Mouse (Mus musculus) kidney, embryonic 16.5 days (tissue): ENCODE results near the gene Sord. TPM values are rescaled to one million over a fixed set of nuclear protein-coding genes. Genes with fewer than 3 reads are reported as not detected.

Experiments
- ATAC-seq: fragments of 200-750 bp; cut with Nextera tagmentation; 2 replicates; pipeline ENCODE4 v1.8.0; 2017; ENCODE audit warnings: moderate TSS enrichment; ENCODE audit not compliant: low FRiP score, low TSS enrichment
- H3K27ac ChIP-seq: fragments of 300-500 bp; sonication (generic); 2 replicates; pipeline ENCODE4 v1.5.1; 2014; ENCODE audit warnings: low read length
- H3K27me3 ChIP-seq: fragments of 300-500 bp; sonication (generic); 2 replicates; pipeline ENCODE4 v1.6.1; 2014; ENCODE audit warnings: low read length, control low read depth, mixed read lengths; ENCODE audit not compliant: insufficient read depth
- H3K36me3 ChIP-seq: fragments of 300-500 bp; sonication (generic); 2 replicates; pipeline ENCODE4 v1.6.1; 2014; ENCODE audit warnings: low read length, control low read depth, mixed read lengths; ENCODE audit not compliant: insufficient read depth
- H3K4me1 ChIP-seq: fragments of 300-500 bp; sonication (generic); 2 replicates; pipeline ENCODE4 v1.6.1; 2014; ENCODE audit warnings: low read length, control low read depth, mixed read lengths; ENCODE audit not compliant: insufficient read depth
- H3K4me2 ChIP-seq: fragments of 300-500 bp; sonication (generic); replicated peaks from 2 replicates; pipeline ENCODE4 v1.6.1; 2014; ENCODE audit warnings: low read depth, low read length
- H3K4me3 ChIP-seq: fragments of 300-500 bp; sonication (generic); 2 replicates; pipeline ENCODE4 v1.5.1; 2014; ENCODE audit warnings: mild to moderate bottlenecking, low read length
- H3K9ac ChIP-seq: fragments of 300-500 bp; sonication (generic); replicated peaks from 2 replicates; pipeline ENCODE4 v1.6.1; 2014; ENCODE audit warnings: low read length
- H3K9me3 ChIP-seq: fragments of 300-500 bp; sonication (generic); 2 replicates; pipeline ENCODE4 v1.6.1; 2016; ENCODE audit warnings: low read length, control low read depth
- WGBS: fragments of 180-500 bp; shearing (Covaris S2); extraction: QIAGEN DNeasy Blood & Tissue Kit; methylation state at CpG from one replicate; pipeline ENCODE4 v1.1.7; 2014; 5-methylcytosine and 5-hydroxymethylcytosine counted together
- polyA plus RNA-seq: library from polyadenylated mRNA; unstranded; fragments of >200 nt; fragmentation: Nextera tagmentation; extraction: Ambion mirVana; gene quantifications from 2 replicates; pipeline ENCODE4 v1.2.1, GENCODE M21; 2015

Gene Sord
- polyA plus RNA-seq, result 62.2 and 62.4 TPM in 2 replicates

- H3K36me3 ChIP-seq, result no peaks in the 10 kb centered on the region
- peak within 1 kb of the TSS; percentile 69 for H3K9ac ChIP-seq
- H3K4me1 ChIP-seq, result 0 out of 2 replicates have a peak, but pooled peaks cover 4% of the 10 kb centered on the region
- WGBS, result 1% methylated on average over 34 of the region's 35 CpGs
- H3K27ac ChIP-seq, result peak within 1 kb of the TSS; percentile 72
- no peaks in the 10 kb centered on the region for H3K9me3 ChIP-seq
- peak; percentile 97 for ATAC-seq
- peak within 1 kb of the TSS; percentile 93 for H3K4me2 ChIP-seq
- H3K4me3 ChIP-seq, result peak within 1 kb of the TSS; percentile 71
- no peaks in the 10 kb centered on the region for H3K27me3 ChIP-seq
Observed at GRCm38 (mm10) chr2:122234611-122235288, at the start of gene Sord. Gene Sord (plus strand): TSS chr2:122234749.

GRCm38 (mm10) chr2:122185086-122185485 is 49.5 kb upstream of the Sord start:
- H3K4me3 ChIP-seq, result no peak overlapping the region
- 0 out of 2 replicates have a peak, but pooled peaks cover 3% of the 10 kb centered on the region for H3K9me3 ChIP-seq
- H3K36me3 ChIP-seq, result no peaks in the 10 kb centered on the region
- H3K27me3 ChIP-seq, result no peaks in the 10 kb centered on the region
- H3K9ac ChIP-seq, result no peak overlapping the region
- no peak for ATAC-seq
- no peak overlapping the region for H3K4me2 ChIP-seq
- 83% methylated on average over 4 of the region's 4 CpGs for WGBS
- no peak overlapping the region for H3K27ac ChIP-seq
- H3K4me1 ChIP-seq, result no peaks in the 10 kb centered on the region

GRCm38 (mm10) chr2:122186106-122186505 is 48.4 kb upstream of the Sord start, which contains the start of the genes Patl2 and Terb2:
Gene Patl2 (minus strand): TSS chr2:122186189.
Gene Terb2 (plus strand): TSS chr2:122186272.
- Histone ChIP-seq H3K4me2 (no peak within 1 kb of the TSS), H3K9me3 (0 out of 2 replicates have a peak, but pooled peaks cover 3% of the 10 kb centered on the region), H3K4me3 (no peak within 1 kb of the TSS), H3K27ac (no peak within 1 kb of the TSS), H3K9ac (no peak within 1 kb of the TSS), H3K27me3 (no peaks in the 10 kb centered on the region), H3K36me3 (no peaks in the 10 kb centered on the region), H3K4me1 (no peaks in the 10 kb centered on the region)
- ATAC-seq, result no peak
- 82% methylated on average over 17 of the region's 17 CpGs for WGBS

DNA sequence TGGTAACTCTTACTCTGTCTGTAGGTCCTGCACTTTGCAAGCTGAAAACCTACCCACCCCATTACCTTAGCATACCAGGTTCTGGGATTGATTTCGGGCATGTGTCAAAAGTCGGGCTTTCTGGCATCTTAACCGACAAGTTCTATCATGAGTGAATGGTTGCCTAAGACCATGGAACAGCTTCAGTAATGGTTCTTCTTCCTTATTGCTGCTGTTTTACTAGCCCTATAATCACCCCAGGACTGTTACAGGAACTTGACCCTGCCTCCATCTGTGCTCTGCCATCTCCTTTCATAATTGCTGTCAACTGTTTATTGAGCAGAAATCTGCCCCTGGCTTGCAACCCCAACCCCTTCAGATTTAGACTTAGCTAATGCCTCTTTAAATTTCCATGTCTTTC is 47.8 kb upstream of the Sord start:
- Histone ChIP-seq H3K4me2 (no peak overlapping the region), H3K4me1 (no peaks in the 10 kb centered on the region), H3K9me3 (0 out of 2 replicates have a peak, but pooled peaks cover 3% of the 10 kb centered on the region), H3K27me3 (no peaks in the 10 kb centered on the region), H3K4me3 (no peak overlapping the region), H3K27ac (no peak overlapping the region), H3K9ac (no peak overlapping the region), H3K36me3 (no peaks in the 10 kb centered on the region)
- ATAC-seq, result no peak
- WGBS, result 98% methylated on average over 3 of the region's 3 CpGs

- H3K36me3 ChIP-seq, result no peaks in the 10 kb centered on the region
- no peak overlapping the region for H3K9ac ChIP-seq
- no peak for ATAC-seq
- H3K27ac ChIP-seq, result no peak overlapping the region
- no peaks in the 10 kb centered on the region for H3K4me1 ChIP-seq
- no peak overlapping the region for H3K4me2 ChIP-seq
- WGBS, result 66% methylated on average over 3 of the region's 3 CpGs
- no peaks in the 10 kb centered on the region for H3K9me3 ChIP-seq
- H3K27me3 ChIP-seq, result no peaks in the 10 kb centered on the region
- no peak overlapping the region for H3K4me3 ChIP-seq
Observed at GRCm38 (mm10) chr2:122191849-122192248, 42.7 kb upstream of the Sord start.

DNA sequence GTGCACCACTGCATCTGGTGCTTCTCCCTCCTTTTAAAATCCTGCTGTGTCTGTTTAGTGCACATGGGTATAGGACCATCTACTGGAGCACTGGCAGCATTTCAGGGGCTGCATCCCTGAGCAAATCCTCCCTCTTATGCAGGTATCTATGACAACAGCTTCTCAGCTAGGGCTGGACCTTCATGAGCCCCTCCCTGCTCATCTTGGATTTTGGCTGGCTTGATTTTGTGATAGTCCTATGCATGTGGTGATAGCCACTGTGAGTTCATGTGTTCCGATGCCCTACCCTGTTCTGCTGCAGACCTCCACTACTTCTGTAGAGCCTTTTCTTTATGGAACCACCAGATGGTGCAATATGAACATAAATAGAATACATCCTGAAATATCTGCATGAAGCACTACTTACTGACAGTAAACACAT is 40.0 kb upstream of the Sord start:
- Histone ChIP-seq H3K4me1 (no peaks in the 10 kb centered on the region), H3K27ac (no peak overlapping the region), H3K36me3 (no peaks in the 10 kb centered on the region), H3K27me3 (no peaks in the 10 kb centered on the region), H3K4me3 (no peak overlapping the region), H3K9ac (no peak overlapping the region), H3K4me2 (no peak overlapping the region), H3K9me3 (no peaks in the 10 kb centered on the region)
- WGBS, result 65% methylated on average over 1 of the region's 1 CpGs
- ATAC-seq, result peak; percentile 70; the same call in 1 of the 2 replicates

DNA sequence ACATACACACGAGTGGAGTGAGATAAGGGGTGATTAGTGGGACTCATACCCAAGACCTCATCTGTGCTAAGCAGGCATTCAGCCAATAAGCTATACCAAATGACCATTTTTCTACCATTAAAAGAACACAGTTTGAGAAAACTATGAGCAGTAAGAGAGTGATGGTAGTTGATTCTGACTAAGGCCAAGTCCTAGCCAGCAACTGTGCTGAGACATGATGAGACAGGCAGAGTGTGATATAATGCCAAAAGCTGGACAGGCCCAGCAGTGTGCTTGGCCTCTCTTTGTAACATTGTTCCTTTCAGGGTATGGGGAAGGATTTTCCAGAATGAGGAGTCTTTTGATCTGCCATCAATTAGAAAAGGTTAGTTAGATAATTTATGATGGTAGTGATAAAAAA is 33.0 kb upstream of the Sord start:
- Histone ChIP-seq H3K36me3 (no peaks in the 10 kb centered on the region), H3K9ac (no peak overlapping the region), H3K4me2 (no peak overlapping the region), H3K4me3 (no peak overlapping the region), H3K4me1 (no peaks in the 10 kb centered on the region), H3K27me3 (no peaks in the 10 kb centered on the region), H3K9me3 (no peaks in the 10 kb centered on the region), H3K27ac (no peak overlapping the region)
- ATAC-seq, result no peak
- 79% methylated on average over 1 of the region's 1 CpGs for WGBS

DNA sequence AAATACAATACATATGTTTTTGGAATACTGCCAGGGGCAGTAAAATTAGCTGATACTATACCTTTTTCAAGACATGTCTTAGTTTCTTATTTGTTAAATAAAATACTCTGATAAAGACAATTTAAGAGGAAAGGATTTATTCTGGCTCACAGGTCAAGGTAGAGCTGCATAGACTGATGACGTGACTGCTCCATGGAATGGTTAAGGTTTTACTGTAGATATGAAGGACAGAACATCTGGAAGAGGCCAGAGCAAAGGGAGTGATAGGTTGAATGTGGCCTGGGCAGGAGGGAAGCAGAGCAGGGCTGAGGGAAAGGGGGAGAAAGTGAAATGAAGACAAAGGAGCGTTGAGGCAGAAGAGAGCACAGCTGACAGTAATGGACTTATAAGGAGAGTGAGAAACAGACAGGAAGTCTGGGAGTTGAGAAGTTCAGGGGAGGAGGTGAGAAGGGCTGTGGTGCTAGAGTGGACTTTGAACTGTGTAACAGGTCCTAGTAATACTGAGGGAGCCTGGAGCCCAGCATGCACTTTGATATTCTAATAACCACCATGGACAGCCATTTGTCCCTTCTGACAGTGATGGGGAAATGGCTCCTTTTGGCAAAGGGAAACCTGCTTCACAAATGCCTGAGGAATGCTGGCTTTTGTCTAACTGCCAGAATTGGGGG is 28.0 kb upstream of the Sord start:
- no peak overlapping the region for H3K9ac ChIP-seq
- WGBS, result 39% methylated on average over 2 of the region's 2 CpGs
- no peaks in the 10 kb centered on the region for H3K27me3 ChIP-seq
- H3K9me3 ChIP-seq, result no peaks in the 10 kb centered on the region
- no peak overlapping the region for H3K27ac ChIP-seq
- H3K4me2 ChIP-seq, result no peak overlapping the region
- H3K4me3 ChIP-seq, result no peak overlapping the region
- H3K36me3 ChIP-seq, result no peaks in the 10 kb centered on the region
- no peak for ATAC-seq
- no peaks in the 10 kb centered on the region for H3K4me1 ChIP-seq

DNA sequence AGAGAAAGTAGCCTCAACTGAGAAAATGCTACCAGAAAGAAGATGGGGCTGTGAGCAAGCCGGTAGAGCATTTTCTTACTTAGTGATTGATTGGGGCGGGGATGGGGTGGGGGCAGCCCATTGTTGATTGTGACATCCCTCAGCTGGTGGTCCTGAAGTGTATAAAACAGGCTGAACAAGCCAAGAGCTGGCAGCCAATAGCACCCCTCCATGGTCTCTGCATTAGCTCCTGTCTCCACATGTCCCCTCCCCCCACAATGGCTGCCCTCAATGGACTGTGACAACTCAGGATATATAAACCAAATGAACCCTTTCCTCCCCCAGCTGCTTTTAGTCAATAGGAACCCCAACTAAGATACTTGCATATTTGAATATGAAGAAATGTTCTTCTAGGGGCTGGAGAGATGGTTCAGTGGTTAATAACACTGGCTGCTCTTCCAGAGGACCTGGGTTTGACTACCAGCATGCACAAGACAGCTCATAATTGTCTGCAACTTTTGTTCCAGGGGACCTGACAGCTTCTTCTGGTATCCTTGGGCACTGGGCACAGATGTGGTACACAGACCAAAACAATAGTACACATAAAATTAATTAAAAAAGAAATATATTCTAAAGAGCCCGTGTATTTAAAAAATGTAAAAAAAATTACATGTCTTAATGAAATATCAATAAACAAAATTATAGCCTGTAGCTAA is 23.9 kb upstream of the Sord start:
- no peaks in the 10 kb centered on the region for H3K27me3 ChIP-seq
- no peak for ATAC-seq
- 71% methylated on average over 3 of the region's 3 CpGs for WGBS
- H3K4me1 ChIP-seq, result no peaks in the 10 kb centered on the region
- no peak overlapping the region for H3K4me2 ChIP-seq
- H3K27ac ChIP-seq, result no peak overlapping the region
- no peaks in the 10 kb centered on the region for H3K9me3 ChIP-seq
- no peak overlapping the region for H3K9ac ChIP-seq
- no peak overlapping the region for H3K4me3 ChIP-seq
- H3K36me3 ChIP-seq, result no peaks in the 10 kb centered on the region
